Mouse (Mus musculus): ENCODE results near the gene Fsd1.

The Fsd1 gene

GRCm38 (mm10) chr17:55961631-55962030 is 24.7 kb upstream of the Fsd1 start:
- no peak for DNase-seq (ENCODE audit: low spot score)

- peak; percentile 40 for DNase-seq (ENCODE audit: low spot score)
Measured at GRCm38 (mm10) chr17:55963171-55963570, 23.1 kb upstream of the Fsd1 start.

- DNase-seq (ENCODE audit: low spot score), result peak; percentile 41
Measured at GRCm38 (mm10) chr17:55964496-55964895, 21.8 kb upstream of the Fsd1 start.

- DNase-seq (ENCODE audit: low spot score), result peak; percentile 42
Measured at GRCm38 (mm10) chr17:55964996-55965395, 21.3 kb upstream of the Fsd1 start.

- no peak for DNase-seq (ENCODE audit: low spot score)
Measured at GRCm38 (mm10) chr17:55967186-55967585, 19.1 kb upstream of the Fsd1 start.

- DNase-seq (ENCODE audit: low spot score), result no peak
Measured at GRCm38 (mm10) chr17:55968210-55968609, 18.1 kb upstream of the Fsd1 start.

- DNase-seq (ENCODE audit: low spot score), result no peak
Measured at GRCm38 (mm10) chr17:55969560-55969959, 16.7 kb upstream of the Fsd1 start.

- DNase-seq (ENCODE audit: low spot score), result peak; percentile 66
Measured at GRCm38 (mm10) chr17:55969966-55970891, 16.1 kb upstream of the Fsd1 start, which contains the start of gene Shd. Gene Shd, plus strand, starts transcription at chr17:55970467.

GRCm38 (mm10) chr17:55971453-55971852 is 14.9 kb upstream of the Fsd1 start:
- no peak for DNase-seq (ENCODE audit: low spot score)

GRCm38 (mm10) chr17:55976255-55976862 is 9.9 kb upstream of the Fsd1 start:
- DNase-seq (ENCODE audit: low spot score), result peak; percentile 91

GRCm38 (mm10) chr17:55977301-55977700 is 9.0 kb upstream of the Fsd1 start:
- DNase-seq (ENCODE audit: low spot score), result no peak

GRCm38 (mm10) chr17:55990278-55990898 is 4.1 kb downstream of the Fsd1 start:
- DNase-seq (ENCODE audit: low spot score), result no peak

- DNase-seq (ENCODE audit: low spot score), result no peak
Measured at GRCm38 (mm10) chr17:55996007-55996406, 9.7 kb downstream of the Fsd1 start.

- peak; percentile 65 for DNase-seq (ENCODE audit: low spot score)
Measured at GRCm38 (mm10) chr17:55999794-56000499, 13.6 kb downstream of the Fsd1 start.

- DNase-seq (ENCODE audit: low spot score), result no peak
Measured at GRCm38 (mm10) chr17:56003000-56003399, 16.7 kb downstream of the Fsd1 start.

- peak; percentile 78 for DNase-seq (ENCODE audit: low spot score)
Measured at GRCm38 (mm10) chr17:56005415-56006061, 19.2 kb downstream of the Fsd1 start, which contains the start of the genes Stap2 and Mpnd. Gene Stap2, minus strand, starts transcription at chr17:56005584. Gene Mpnd, plus strand, starts transcription at chr17:56005711.

- no peak for DNase-seq (ENCODE audit: low spot score)
Measured at GRCm38 (mm10) chr17:56006956-56007355, 20.6 kb downstream of the Fsd1 start.

- DNase-seq (ENCODE audit: low spot score), result no peak
Measured at GRCm38 (mm10) chr17:56007444-56008355, 21.4 kb downstream of the Fsd1 start.

- peak; percentile 88 for DNase-seq (ENCODE audit: low spot score)
Measured at GRCm38 (mm10) chr17:56008356-56009087, 22.2 kb downstream of the Fsd1 start.
